Mouse (Mus musculus): Measurements from ENCODE around the gene Lysmd4.

DNA sequence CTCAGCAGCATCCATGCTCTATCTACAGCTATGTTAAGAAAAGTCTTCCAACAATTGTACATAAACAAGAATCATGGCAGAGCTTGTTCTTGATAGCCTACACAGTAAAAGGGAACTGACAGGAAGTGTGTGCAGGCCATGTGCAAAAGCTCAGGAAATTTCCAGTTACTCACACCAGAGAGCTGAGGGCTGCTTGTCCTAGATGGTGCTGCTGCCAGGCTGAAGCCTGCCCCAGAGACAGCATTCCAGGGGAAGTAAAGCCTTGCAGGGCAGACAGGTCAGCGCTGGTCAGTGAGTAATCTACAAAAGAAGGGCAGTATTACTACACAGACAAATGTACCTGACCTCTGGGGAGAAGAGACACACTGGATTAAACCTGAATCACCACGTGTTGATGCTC is 14.0 kb downstream of the Lysmd4 start:
- TF ChIP-seq GATA1 (IDR thresholded peaks at IDR 0.05; ENCODE audit: low read length): no peak
- no peak for TF ChIP-seq TAL1 (IDR thresholded peaks at IDR 0.05; ENCODE audit: low read length)
